Mouse (Mus musculus) embryonic facial prominence, embryonic 10.5 days (tissue): ENCODE data around the gene Cd300a. TPM values are rescaled to one million over a fixed set of nuclear protein-coding genes. Genes with fewer than 3 reads are reported as not detected.

ENCODE experiments used
- DNase-seq: peaks from one replicate; pipeline ENCODE4 v3.0.0-alpha.2; 2017; ENCODE audit warnings: low spot score
- H3K27ac ChIP-seq: fragments of 300-500 bp; sonication (generic); replicated peaks from 2 replicates; pipeline ENCODE4 v1.5.1; 2016; ENCODE audit warnings: mild to moderate bottlenecking
- H3K27me3 ChIP-seq: fragments of 300-500 bp; sonication (generic); replicated peaks from 2 replicates; pipeline ENCODE4 v1.6.1; 2016; ENCODE audit warnings: low read depth, mild to moderate bottlenecking; ENCODE audit not compliant: poor library complexity, severe bottlenecking
- H3K36me3 ChIP-seq: fragments of 300-500 bp; sonication (generic); replicated peaks from 2 replicates; pipeline ENCODE4 v1.6.1; 2016; ENCODE audit warnings: mild to moderate bottlenecking, moderate library complexity
- H3K4me1 ChIP-seq: fragments of 300-500 bp; sonication (generic); 2 replicates; pipeline ENCODE4 v1.6.1; 2016
- H3K4me3 ChIP-seq: fragments of 300-500 bp; sonication (generic); 2 replicates; pipeline ENCODE4 v1.5.1; 2016; ENCODE audit warnings: mild to moderate bottlenecking, moderate library complexity
- H3K9me3 ChIP-seq: fragments of 300-500 bp; sonication (generic); 2 replicates; pipeline ENCODE4 v1.6.1; 2016; ENCODE audit warnings: mild to moderate bottlenecking
- WGBS: fragments of 180-500 bp; shearing (Covaris S2); methylation state at CpG from one replicate; pipeline ENCODE4 v1.1.7; 2016; 5-methylcytosine and 5-hydroxymethylcytosine counted together
- polyA plus RNA-seq: library from polyadenylated mRNA; unstranded; fragments of >200 nt; fragmentation: Nextera tagmentation; extraction: Ambion mirVana; gene quantifications from 2 replicates; pipeline ENCODE4 v1.2.1, GENCODE M21; 2016

Cd300a gene
- 1.1 and 1.8 TPM in 2 replicates for polyA plus RNA-seq

- H3K9me3 ChIP-seq: no peaks in the 10 kb centered on the region
- WGBS: 73% methylated on average over 18 of the region's 18 CpGs
- H3K4me1 ChIP-seq: peaks cover 9% of the 10 kb centered on the region
- 0 out of 2 replicates have a peak within 1 kb of the TSS, but pooled peaks have one; percentile 69 for H3K27ac ChIP-seq
- no peaks in the 10 kb centered on the region for H3K36me3 ChIP-seq
- H3K27me3 ChIP-seq: no peaks in the 10 kb centered on the region
- DNase-seq: no peak
- 0 out of 2 replicates have a peak within 1 kb of the TSS, but pooled peaks have one; percentile 6 for H3K4me3 ChIP-seq
These were observed at the start of gene Cd300a for GRCm38 (mm10) chr11:114889991-114890518. Cd300a (plus strand) TSS chr11:114890041.

DNA sequence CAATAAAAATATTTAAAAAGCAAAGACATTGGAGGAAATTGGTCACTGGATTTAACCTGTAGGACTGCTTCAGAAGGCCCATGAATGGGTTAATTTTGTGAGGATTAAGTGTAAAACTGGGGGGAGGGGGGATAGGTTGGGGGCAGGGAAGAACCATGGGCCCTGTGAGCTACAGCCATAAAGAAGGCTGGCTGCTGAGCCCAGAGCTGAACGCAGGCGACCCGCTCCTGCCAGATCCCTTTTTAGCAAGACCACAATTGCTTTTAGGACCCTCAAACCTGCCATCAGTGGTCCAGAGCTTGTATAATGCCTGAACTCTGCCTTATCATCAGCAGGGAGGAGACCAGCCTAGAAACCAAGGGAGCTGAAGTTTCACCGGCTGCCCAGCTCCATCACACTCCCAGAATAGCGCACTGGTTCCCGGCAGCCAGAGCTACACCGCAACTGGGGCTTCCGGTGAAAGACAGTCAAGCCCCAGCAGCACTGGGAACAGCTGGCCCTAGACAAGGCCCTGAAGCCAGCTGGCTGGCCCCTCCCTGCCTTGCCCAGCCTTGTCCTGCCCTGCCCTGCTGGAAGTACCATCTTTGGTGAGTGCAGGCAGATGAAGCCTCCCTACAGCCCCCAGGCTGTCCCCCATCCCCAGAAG, 45.9 kb upstream of the Cd300a start:
- Histone ChIP-seq H3K36me3 (no peaks in the 10 kb centered on the region), H3K9me3 (peaks cover 9% of the 10 kb centered on the region; the same call in 1 of the 2 replicates), H3K27ac (peak overlapping the region; percentile 85), H3K4me1 (peaks cover 39% of the 10 kb centered on the region), H3K4me3 (peak overlapping the region; percentile 40), H3K27me3 (peaks cover 5% of the 10 kb centered on the region)
- peak; percentile 69 for DNase-seq
- 4% methylated on average over 8 of the region's 8 CpGs for WGBS

DNA sequence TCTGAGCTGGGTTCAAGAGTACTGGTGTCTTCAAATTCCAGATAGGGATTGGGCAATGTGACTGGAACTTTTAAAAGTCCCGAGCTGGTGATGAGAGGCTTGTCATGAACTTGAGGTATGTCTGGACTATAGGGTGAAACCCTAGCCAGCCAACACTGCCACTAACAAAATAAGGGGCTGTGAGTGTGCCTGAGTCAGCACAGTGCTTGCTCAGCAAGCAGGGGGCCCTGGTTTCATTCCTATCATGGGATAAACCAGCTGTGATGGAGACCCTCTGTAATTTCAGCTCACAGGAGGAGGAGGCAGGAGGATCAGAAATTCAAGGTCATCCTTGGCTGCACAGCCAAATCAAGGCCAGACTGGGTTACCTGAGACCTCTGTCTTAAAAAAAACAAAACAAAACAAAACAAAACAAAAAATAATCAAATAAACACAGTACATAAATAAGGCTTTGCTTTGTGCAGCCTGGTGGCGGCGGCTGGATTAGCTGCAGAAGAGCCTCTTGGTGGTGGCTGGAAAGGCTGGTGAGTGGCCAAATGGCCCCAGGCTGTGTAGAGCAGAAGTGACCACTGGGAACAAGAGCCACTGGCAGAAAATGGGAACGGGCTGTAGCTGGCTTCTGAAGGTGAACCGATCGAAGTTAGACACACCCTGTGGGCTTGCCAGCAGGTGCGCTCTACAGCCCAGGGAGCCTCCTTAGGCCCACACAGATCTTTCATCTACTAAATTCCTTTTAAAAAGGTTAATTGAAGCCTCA, 45.2 kb upstream of the Cd300a start:
- Histone ChIP-seq H3K27ac (peak overlapping the region; percentile 85), H3K9me3 (peaks cover 9% of the 10 kb centered on the region; the same call in 1 of the 2 replicates), H3K4me3 (peak overlapping the region; percentile 40), H3K27me3 (peaks cover 12% of the 10 kb centered on the region), H3K36me3 (no peaks in the 10 kb centered on the region), H3K4me1 (peaks cover 46% of the 10 kb centered on the region)
- no peak for DNase-seq
- WGBS: 65% methylated on average over 7 of the region's 7 CpGs

GRCm38 (mm10) chr11:114846336-114846735, 43.5 kb upstream of the Cd300a start:
- WGBS: 67% methylated on average over 4 of the region's 4 CpGs

DNA sequence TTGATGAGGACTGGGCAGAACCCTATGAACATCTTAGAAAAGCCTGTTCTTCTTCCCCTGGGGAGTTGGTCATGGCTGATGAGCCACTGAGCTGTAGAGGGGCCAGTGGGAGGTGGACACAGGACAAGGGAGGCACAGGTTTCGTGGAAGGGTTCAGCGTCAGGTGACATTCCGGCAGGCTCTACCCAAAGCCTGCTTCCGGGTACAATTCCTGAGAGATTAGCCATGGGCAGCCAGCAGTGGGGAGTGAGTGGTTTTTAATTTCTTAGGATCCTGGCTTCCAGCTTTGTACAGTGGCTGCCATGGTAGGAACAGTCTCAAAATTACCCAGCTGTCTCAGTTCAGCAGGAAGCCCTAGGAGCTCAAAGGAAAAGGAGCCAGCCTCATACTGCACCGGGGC, 42.8 kb upstream of the Cd300a start:
- no peak for DNase-seq
- Histone ChIP-seq H3K4me1 (peaks cover 69% of the 10 kb centered on the region), H3K9me3 (no peaks in the 10 kb centered on the region), H3K36me3 (no peaks in the 10 kb centered on the region), H3K27me3 (peaks cover 35% of the 10 kb centered on the region), H3K4me3 (no peak overlapping the region), H3K27ac (peak overlapping the region; percentile 7; the same call in 1 of the 2 replicates)
- WGBS: 77% methylated on average over 5 of the region's 5 CpGs

More at GRCm38 (mm10) chr11:114846336-114846735, 43.5 kb upstream of the Cd300a start:
- no peak for DNase-seq
- Histone ChIP-seq H3K4me3 (no peak overlapping the region), H3K27ac (no peak overlapping the region), H3K27me3 (peaks cover 29% of the 10 kb centered on the region), H3K9me3 (0 out of 2 replicates have a peak, but pooled peaks cover 3% of the 10 kb centered on the region), H3K4me1 (peaks cover 63% of the 10 kb centered on the region), H3K36me3 (no peaks in the 10 kb centered on the region)

DNA sequence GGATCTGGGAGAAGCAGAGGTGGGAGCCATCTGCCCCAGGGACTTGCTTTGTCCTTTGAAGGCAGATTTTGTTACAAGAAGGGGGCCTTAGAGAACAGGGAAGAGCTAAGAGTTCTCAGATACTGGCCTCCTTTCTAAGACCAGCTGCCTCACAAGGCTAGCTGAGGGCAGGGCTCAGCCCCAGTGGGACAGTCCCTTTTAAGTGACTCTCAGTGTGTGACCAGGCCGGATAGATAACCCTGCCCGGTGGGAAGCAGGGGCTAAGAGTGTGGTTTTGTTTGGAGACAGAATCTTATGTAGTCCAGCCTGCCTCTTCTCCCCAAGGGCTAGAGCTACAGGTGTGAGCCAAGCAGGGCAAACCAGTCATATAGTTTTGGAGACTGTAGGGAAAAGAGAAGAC, 40.3 kb upstream of the Cd300a start:
- Histone ChIP-seq H3K36me3 (peaks cover 3% of the 10 kb centered on the region; the same call in 1 of the 2 replicates), H3K27me3 (peaks cover 56% of the 10 kb centered on the region), H3K9me3 (no peaks in the 10 kb centered on the region), H3K27ac (peak overlapping the region; percentile 94), H3K4me1 (peaks cover 79% of the 10 kb centered on the region), H3K4me3 (peak overlapping the region; percentile 88; the same call in 1 of the 2 replicates)
- WGBS: 2% methylated on average over 2 of the region's 2 CpGs
- no peak for DNase-seq

GRCm38 (mm10) chr11:114850066-114850451, 39.8 kb upstream of the Cd300a start:
- H3K27me3 ChIP-seq: peaks cover 56% of the 10 kb centered on the region
- peaks cover 7% of the 10 kb centered on the region; the same call in 1 of the 2 replicates for H3K36me3 ChIP-seq
- peaks cover 78% of the 10 kb centered on the region for H3K4me1 ChIP-seq
- DNase-seq: peak; percentile 41
- H3K9me3 ChIP-seq: no peaks in the 10 kb centered on the region
- 6% methylated on average over 5 of the region's 5 CpGs for WGBS
- H3K4me3 ChIP-seq: peak overlapping the region; percentile 88
- H3K27ac ChIP-seq: peak overlapping the region; percentile 94

DNA sequence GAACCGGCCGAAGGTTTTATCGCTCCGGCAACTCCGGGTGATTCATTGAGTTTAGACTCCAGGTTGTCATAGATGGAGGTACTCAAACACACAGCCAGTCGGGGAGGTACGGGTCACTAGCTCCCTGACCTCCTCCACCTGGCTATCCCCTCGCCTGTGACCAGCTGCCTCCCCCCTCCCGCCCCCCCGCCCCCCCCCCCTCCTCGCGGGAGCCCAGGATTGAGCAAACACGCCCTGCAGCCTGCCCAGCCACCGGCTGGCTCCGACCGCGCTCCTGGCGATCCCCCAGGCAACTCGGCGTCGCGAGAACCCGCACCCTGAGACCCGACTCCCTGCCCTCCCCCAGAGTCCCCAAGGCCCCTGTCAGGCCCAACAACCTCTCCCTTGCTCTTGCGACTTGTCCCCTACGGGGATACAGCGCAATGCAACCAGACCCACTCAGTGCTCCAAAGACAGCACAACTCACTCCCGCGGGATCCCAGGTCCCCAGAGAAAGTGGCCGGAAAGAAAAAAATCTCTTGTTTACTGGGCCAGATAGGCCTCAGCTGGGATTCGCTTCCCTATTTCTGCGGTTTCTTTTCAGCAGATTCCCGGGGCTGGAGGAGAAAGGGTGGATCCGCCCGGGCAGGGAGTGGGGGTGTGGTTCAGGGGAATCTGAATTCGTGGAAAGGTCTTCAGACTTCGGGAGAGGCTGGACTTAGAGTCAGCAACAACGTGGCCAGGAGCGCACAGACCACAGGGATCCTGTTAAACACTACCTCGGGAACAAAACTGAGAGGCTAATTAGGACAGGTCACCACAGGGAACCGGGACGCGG, 39.2 kb upstream of the Cd300a start, which contains the start of gene Gprc5c:
TSS of gene Gprc5c (plus strand) at position 701 of the 817 bp plus-strand sequence.
- under 1% methylated on average over 38 of the region's 43 CpGs for WGBS
- Histone ChIP-seq H3K4me1 (peaks cover 77% of the 10 kb centered on the region), H3K9me3 (no peaks in the 10 kb centered on the region), H3K4me3 (peak within 1 kb of the TSS; percentile 88), H3K36me3 (peaks cover 7% of the 10 kb centered on the region; the same call in 1 of the 2 replicates), H3K27me3 (peaks cover 56% of the 10 kb centered on the region), H3K27ac (peak within 1 kb of the TSS; percentile 94)
- peak; percentile 68 for DNase-seq

GRCm38 (mm10) chr11:114851269-114851607, 38.6 kb upstream of the Cd300a start:
- H3K27me3 ChIP-seq: peaks cover 56% of the 10 kb centered on the region
- under 1% methylated on average over 27 of the region's 27 CpGs for WGBS
- H3K36me3 ChIP-seq: peaks cover 9% of the 10 kb centered on the region
- H3K4me1 ChIP-seq: peaks cover 75% of the 10 kb centered on the region
- no peaks in the 10 kb centered on the region for H3K9me3 ChIP-seq
- H3K4me3 ChIP-seq: peak overlapping the region; percentile 88
- H3K27ac ChIP-seq: peak overlapping the region; percentile 94
- DNase-seq: no peak

- H3K4me3 ChIP-seq: peak overlapping the region; percentile 88
- H3K27me3 ChIP-seq: peaks cover 56% of the 10 kb centered on the region
- peaks cover 14% of the 10 kb centered on the region for H3K36me3 ChIP-seq
- DNase-seq: peak; percentile 88
- no peaks in the 10 kb centered on the region for H3K9me3 ChIP-seq
- peak overlapping the region; percentile 94 for H3K27ac ChIP-seq
- peaks cover 70% of the 10 kb centered on the region for H3K4me1 ChIP-seq
- under 1% methylated on average over 65 of the region's 65 CpGs for WGBS
These were observed 38.1 kb upstream of the Cd300a start for GRCm38 (mm10) chr11:114851608-114852310.

- Histone ChIP-seq H3K27ac (peak overlapping the region; percentile 94), H3K4me1 (peaks cover 62% of the 10 kb centered on the region), H3K4me3 (peak overlapping the region; percentile 88), H3K36me3 (peaks cover 22% of the 10 kb centered on the region), H3K9me3 (no peaks in the 10 kb centered on the region), H3K27me3 (peaks cover 56% of the 10 kb centered on the region)
- peak; percentile 84 for DNase-seq
- WGBS: under 1% methylated on average over 40 of the region's 40 CpGs
These were observed 37.3 kb upstream of the Cd300a start for GRCm38 (mm10) chr11:114852311-114853173.
